7 mouse cellular contexts compared by ENCODE assay signal in genomic region chr2:118520042-118520933, GRCm38 (mm10). TPM values are rescaled to one million over a fixed set of nuclear protein-coding genes. Genes with fewer than 3 reads are reported as not detected.
DNase-seq lines count a peak whose midpoint lies in the region; ATAC-seq and TF ChIP-seq lines count a peak whose summit lies in the region.

No protein-coding gene starts in this region.

- no peak for TF ChIP-seq POLR2A in MEL (IDR thresholded peaks at IDR 0.05; ENCODE audit: control insufficient read depth in 1 of 2, insufficient read depth in 1 of 2, low read depth in 1 of 2, low read length in 2 of 2, poor library complexity in 1 of 2)
- no peak for TF ChIP-seq POLR2A in bone marrow, adult 2 months (IDR thresholded peaks at IDR 0.05; ENCODE audit: borderline replicate concordance, control insufficient read depth, low read depth, low read length)

- H3K9me3 ChIP-seq in MEL (replicated peaks; ENCODE audit: insufficient read depth, low read length) = no peaks in the 10 kb centered on the region
- H3K9me3 ChIP-seq in intestine, embryonic 14.5 days (ENCODE audit: control insufficient read depth, low read length) = no peaks in the 10 kb centered on the region
- H3K9me3 ChIP-seq in liver, embryonic 11.5 days (ENCODE audit: control insufficient read depth, low read length) = no peaks in the 10 kb centered on the region
- H3K9me3 ChIP-seq in midbrain, postnatal 0 days (ENCODE audit: low read length) = no peaks in the 10 kb centered on the region

- H3K4me1 ChIP-seq in MEL (ENCODE audit: control insufficient read depth in 1 of 2, insufficient read depth in 2 of 2, low read length in 2 of 2) = peaks cover 0 to 7% of the 10 kb centered on the region in 2 experiments; a peak in 3 of 4 replicates
- peaks cover 7% of the 10 kb centered on the region for H3K4me1 ChIP-seq in bone marrow, adult 2 months (ENCODE audit: control insufficient read depth, insufficient read depth, low read length)
- H3K4me1 ChIP-seq in intestine, embryonic 14.5 days (replicated peaks; ENCODE audit: control insufficient read depth, insufficient read depth, low read length) = peaks cover 33% of the 10 kb centered on the region
- H3K4me1 ChIP-seq in liver, embryonic 11.5 days (replicated peaks; ENCODE audit: control insufficient read depth, insufficient read depth, low read length) = peaks cover 21% of the 10 kb centered on the region
- H3K4me1 ChIP-seq in midbrain, postnatal 0 days (ENCODE audit: insufficient read depth, low read length) = no peaks in the 10 kb centered on the region

- no peaks in the 10 kb centered on the region for H3K27me3 ChIP-seq in MEL (ENCODE audit: control insufficient read depth in 1 of 2, insufficient read depth in 2 of 2, low read length in 2 of 2)
- H3K27me3 ChIP-seq in intestine, embryonic 14.5 days (replicated peaks; ENCODE audit: control insufficient read depth, insufficient read depth, low read length) = no peaks in the 10 kb centered on the region
- H3K27me3 ChIP-seq in liver, embryonic 11.5 days (replicated peaks; ENCODE audit: control insufficient read depth, insufficient read depth, low read length) = no peaks in the 10 kb centered on the region
- no peaks in the 10 kb centered on the region for H3K27me3 ChIP-seq in midbrain, postnatal 0 days (ENCODE audit: insufficient read depth, low read length)

- no peaks in the 10 kb centered on the region; a peak in 1 of 4 replicates for H3K36me3 ChIP-seq in MEL (ENCODE audit: control insufficient read depth in 1 of 2, insufficient read depth in 2 of 2, low read length in 2 of 2)
- no peaks in the 10 kb centered on the region for H3K36me3 ChIP-seq in intestine, embryonic 14.5 days (ENCODE audit: control insufficient read depth, insufficient read depth, low read length)
- H3K36me3 ChIP-seq in liver, embryonic 11.5 days (ENCODE audit: control insufficient read depth, insufficient read depth, low read length) = no peaks in the 10 kb centered on the region
- H3K36me3 ChIP-seq in midbrain, postnatal 0 days (ENCODE audit: insufficient read depth, low read length) = no peaks in the 10 kb centered on the region

- ATAC-seq in granulocyte monocyte progenitor cell, adult 5-6 weeks (replicated peaks; ENCODE audit: poor library complexity, severe bottlenecking) = 0 out of 2 replicates have a peak, but pooled peaks have one; percentile 3
- peak; percentile 84 for ATAC-seq in intestine, embryonic 14.5 days (replicated peaks; ENCODE audit: low FRiP score, low TSS enrichment, low read depth)
- ATAC-seq in liver, embryonic 11.5 days (replicated peaks; ENCODE audit: low FRiP score) = peak; percentile 64
- peak; percentile 74 for ATAC-seq in midbrain, postnatal 0 days (ENCODE audit: low FRiP score)

- no peak for DNase-seq in MEL (ENCODE audit: low read depth, low spot score)
- no peak for DNase-seq in intestine, embryonic 14.5 days (ENCODE audit: low spot score)
- DNase-seq in liver, embryonic 11.5 days (ENCODE audit: low spot score) = no peak
- DNase-seq in midbrain, postnatal 0 days (ENCODE audit: low spot score) = peak; percentile 75
- no peak for DNase-seq in natural killer cell, adult 2 months (ENCODE audit: low spot score in 2 of 2)

- H3K79me2 ChIP-seq in MEL (ENCODE audit: control insufficient read depth, insufficient read depth, low read length, poor library complexity) = no peaks in the 10 kb centered on the region

- TF ChIP-seq RAD21 in MEL (IDR thresholded peaks at IDR 0.05; ENCODE audit: low read depth, low read length) = no peak

- H3K9ac ChIP-seq in MEL (ENCODE audit: control insufficient read depth, low read depth, low read length, poor library complexity, severe bottlenecking) = no peak overlapping the region
- H3K9ac ChIP-seq in intestine, embryonic 14.5 days (ENCODE audit: low read length) = no peak overlapping the region
- H3K9ac ChIP-seq in liver, embryonic 11.5 days (ENCODE audit: low read depth, low read length) = no peak overlapping the region
- no peak overlapping the region for H3K9ac ChIP-seq in midbrain, postnatal 0 days (replicated peaks; ENCODE audit: low read length, poor library complexity, severe bottlenecking)

- TF ChIP-seq CTCF in MEL (IDR thresholded peaks at IDR 0.05 in 2 of 3, conservative IDR thresholded peaks at IDR 0.05 in 1 of 3; ENCODE audit: control insufficient read depth in 1 of 3, insufficient read depth in 1 of 3, low read depth in 2 of 3, low read length in 3 of 3, poor library complexity in 1 of 3, severe bottlenecking in 1 of 3) = no peak
- TF ChIP-seq CTCF in bone marrow, adult 2 months (IDR thresholded peaks at IDR 0.05; ENCODE audit: control insufficient read depth, insufficient read depth, low read length) = no peak
- TF ChIP-seq CTCF in midbrain, postnatal 0 days (IDR thresholded peaks at IDR 0.05) = no peak

- no peak overlapping the region for H3K27ac ChIP-seq in MEL (ENCODE audit: control insufficient read depth, low read depth, low read length)
- peak overlapping the region; percentile 70; the same call in 1 of the 2 replicates for H3K27ac ChIP-seq in bone marrow, adult 2 months (ENCODE audit: control insufficient read depth, insufficient read depth, low read depth, low read length, poor library complexity)
- peak overlapping the region; percentile 75 for H3K27ac ChIP-seq in intestine, embryonic 14.5 days (ENCODE audit: low read depth)
- peak overlapping the region; percentile 0; the same call in 1 of the 2 replicates for H3K27ac ChIP-seq in liver, embryonic 11.5 days (ENCODE audit: low read depth, low read length)
- no peak overlapping the region for H3K27ac ChIP-seq in midbrain, postnatal 0 days (ENCODE audit: low read depth, low read length)

- WGBS in bone marrow, adult 2 months = 44% methylated on average over 9 of the region's 9 CpGs
- 36% methylated on average over 9 of the region's 9 CpGs for WGBS in intestine, embryonic 14.5 days
- 42% methylated on average over 9 of the region's 9 CpGs for WGBS in liver, embryonic 11.5 days
- 50% methylated on average over 9 of the region's 9 CpGs for WGBS in midbrain, postnatal 0 days

- no peak overlapping the region for H3K4me2 ChIP-seq in intestine, embryonic 14.5 days (ENCODE audit: low read length)
- H3K4me2 ChIP-seq in liver, embryonic 11.5 days = no peak overlapping the region
- H3K4me2 ChIP-seq in midbrain, postnatal 0 days (ENCODE audit: low read depth, low read length, poor library complexity, severe bottlenecking) = no peak overlapping the region

- H3K4me3 ChIP-seq in MEL (ENCODE audit: control insufficient read depth in 1 of 2, insufficient read depth in 1 of 2, low read depth in 2 of 2, low read length in 2 of 2) = 0 out of 4 replicates have a peak overlapping the region, but pooled peaks of 1 of the 2 experiments have one; percentile 18
- no peak overlapping the region for H3K4me3 ChIP-seq in bone marrow, adult 2 months (replicated peaks; ENCODE audit: control insufficient read depth, low read depth, low read length)
- H3K4me3 ChIP-seq in intestine, embryonic 14.5 days (ENCODE audit: low read depth, low read length) = no peak overlapping the region
- H3K4me3 ChIP-seq in liver, embryonic 11.5 days (ENCODE audit: low read depth, low read length) = no peak overlapping the region
- H3K4me3 ChIP-seq in midbrain, postnatal 0 days (ENCODE audit: low read depth, low read length) = no peak overlapping the region

- TF ChIP-seq EP300 in MEL (IDR thresholded peaks at IDR 0.05; ENCODE audit: low read depth in 1 of 2, low read length in 2 of 2) = no peak

TF ChIP-seq in MEL, 35 proteins besides CTCF, POLR2A, EP300 and RAD21:
- TF ChIP-seq MAX (IDR thresholded peaks at IDR 0.05; ENCODE audit: low read length) (no peak), SIN3A (IDR thresholded peaks at IDR 0.05; ENCODE audit: low read length) (no peak), MXI1 (IDR thresholded peaks at IDR 0.05; ENCODE audit: low read depth, low read length) (0 out of 2 replicates have a peak, but pooled peaks have one; percentile 22), JUND (IDR thresholded peaks at IDR 0.05; ENCODE audit: low read depth, low read length) (no peak)

RNA-seq across cellular contexts. Expression of gene Bmf, which starts 29.2 kb away (rescaled TPM):
- 0.39 TPM in 2 replicates for total RNA-seq in MEL (2012; rRNA removed)
- under 1 TPM in 1 of 2 experiments, not detected in 1; 0.50 TPM for polyA plus RNA-seq in MEL (2012; ENCODE audit: insufficient read depth in 1 of 2, insufficient read length in 2 of 2, low read depth in 1 of 2, low replicate concordance in 2 of 2, missing spikeins in 1 of 2)
- polyA plus RNA-seq in bone marrow, adult 2 months (2011; ENCODE audit: insufficient read depth, insufficient read length, low replicate concordance, missing spikeins) = 7.3 and 8.8 TPM in 2 replicates
- 0.52 and 6.0 TPM in 2 replicates for total RNA-seq in granulocyte monocyte progenitor cell, adult 5-6 weeks (2014; fragmentation: Nextera tagmentation)
- total RNA-seq in granulocyte monocyte progenitor cell, adult 5-6 weeks (2017) = 0.21 and 0.60 TPM in 2 replicates
- 4.9 and 5.0 TPM in 2 replicates for polyA plus RNA-seq in intestine, embryonic 14.5 days (2014; fragmentation: Nextera tagmentation; extraction: Ambion mirVana)
- polyA plus RNA-seq in liver, embryonic 11.5 days (2014; fragmentation: Nextera tagmentation; extraction: Ambion mirVana) = 1.0 and 1.9 TPM in 2 replicates
- 6.8 and 9.8 TPM in 2 replicates for total RNA-seq in midbrain, postnatal 0 days (2014; rRNA removed)
- polyA plus RNA-seq in midbrain, postnatal 0 days (2015; fragmentation: Nextera tagmentation; extraction: Ambion mirVana) = 0.99 and 1.1 TPM in 2 replicates

RNA-seq across cellular contexts. Expression of gene Srp14, which starts 40.8 kb away (rescaled TPM):
- total RNA-seq in MEL (2012; rRNA removed) = 231 and 235 TPM in 2 replicates
- polyA plus RNA-seq in MEL (2012; ENCODE audit: insufficient read depth in 1 of 2, insufficient read length in 2 of 2, low read depth in 1 of 2, low replicate concordance in 2 of 2, missing spikeins in 1 of 2) = 100 to 1,000 TPM in 1 of 2 experiments, not detected in 1; 272 TPM
- polyA plus RNA-seq in bone marrow, adult 2 months (2011; ENCODE audit: insufficient read depth, insufficient read length, low replicate concordance, missing spikeins) = 110 and 142 TPM in 2 replicates
- 221 and 248 TPM in 2 replicates for total RNA-seq in granulocyte monocyte progenitor cell, adult 5-6 weeks (2014; fragmentation: Nextera tagmentation)
- total RNA-seq in granulocyte monocyte progenitor cell, adult 5-6 weeks (2017) = 186 and 206 TPM in 2 replicates
- 203 and 215 TPM in 2 replicates for polyA plus RNA-seq in intestine, embryonic 14.5 days (2014; fragmentation: Nextera tagmentation; extraction: Ambion mirVana)
- polyA plus RNA-seq in liver, embryonic 11.5 days (2014; fragmentation: Nextera tagmentation; extraction: Ambion mirVana) = 184 and 195 TPM in 2 replicates
- 161 and 181 TPM in 2 replicates for total RNA-seq in midbrain, postnatal 0 days (2014; rRNA removed)
- 331 and 352 TPM in 2 replicates for polyA plus RNA-seq in midbrain, postnatal 0 days (2015; fragmentation: Nextera tagmentation; extraction: Ambion mirVana)

Comparison
In these comparisons a context has a peak if more than half of its experiments do, and no peak if none do; other contexts are left out.
1. H3K27ac ChIP-seq: peak in bone marrow, adult 2 months (single experiment), intestine, embryonic 14.5 days (single experiment) and liver, embryonic 11.5 days (single experiment); none in MEL (single experiment) and midbrain, postnatal 0 days (single experiment).
2. ATAC-seq: peak in every context shown above with its lines; median percentile 84 in intestine, embryonic 14.5 days; 74 in midbrain, postnatal 0 days; 64 in liver, embryonic 11.5 days; 3 in granulocyte monocyte progenitor cell, adult 5-6 weeks.